Mouse (Mus musculus): ENCODE data around the gene Prl2c2.
"Not testable (repeated sequence)": the region's sequence is repeated elsewhere in the genome, so short reads cannot be mapped to it uniquely, and the experiment has no call there.

The Prl2c2 gene

GRCm38 (mm10) chr13:13005283-13005682, at the start of gene Prl2c2:
Gene Prl2c2, minus strand, starts transcription at chr13:13005383.
- DNase-seq (ENCODE audit: low spot score) = not testable (repeated sequence)

GRCm38 (mm10) chr13:13025872-13026271, 20.7 kb upstream of the Prl2c2 start:
- not testable (repeated sequence) for DNase-seq (ENCODE audit: low spot score)

GRCm38 (mm10) chr13:13013993-13014549, 8.9 kb upstream of the Prl2c2 start:
- DNase-seq (ENCODE audit: low spot score) = not testable (repeated sequence)

Measured in yolk sac, embryonic 10.5 days (tissue).